8 mouse cellular contexts compared by ENCODE assay signal in genomic region chr7:112697162-112697841, GRCm38 (mm10). TPM values are rescaled to one million over a fixed set of nuclear protein-coding genes. Genes with fewer than 3 reads are reported as not detected.
DNase-seq lines count a peak whose midpoint lies in the region; ATAC-seq and TF ChIP-seq lines count a peak whose summit lies in the region.

No protein-coding gene starts in this region.

- peak; percentile 64 to 66 for DNase-seq in urinary bladder, postnatal 4 days (ENCODE audit: low spot score in 2 of 2)
- DNase-seq in urinary bladder, postnatal 10 days (ENCODE audit: low spot score), result no peak
- DNase-seq in hindbrain, embryonic 10.5 days (ENCODE audit: low spot score), result no peak
- DNase-seq in midbrain, postnatal 0 days (ENCODE audit: low spot score), result peak; percentile 68
- DNase-seq in left cerebral cortex, postnatal 36 days (ENCODE audit: low spot score in 2 of 2), result no peak
- DNase-seq in spleen, postnatal 10 days (ENCODE audit: low spot score in 2 of 2), result no peak

- peak; percentile 49; the same call in 1 of the 2 replicates for ATAC-seq in forebrain, embryonic 16.5 days
- ATAC-seq in limb, embryonic 13.5 days (ENCODE audit: low FRiP score, low read depth), result peak; percentile 68
- no peak for ATAC-seq in midbrain, postnatal 0 days (ENCODE audit: low FRiP score)

- intact Hi-C loops in left cerebral cortex, postnatal 36 days (cut with DNase I), result no loop called here

- H3K9ac ChIP-seq in forebrain, embryonic 16.5 days (replicated peaks; ENCODE audit: low read depth, low read length), result peak overlapping the region; percentile 36
- peak overlapping the region; percentile 53 for H3K9ac ChIP-seq in limb, embryonic 13.5 days
- H3K9ac ChIP-seq in midbrain, postnatal 0 days (replicated peaks; ENCODE audit: low read length, poor library complexity, severe bottlenecking), result no peak overlapping the region

- 7% methylated on average over 10 of the region's 10 CpGs for WGBS in forebrain, embryonic 16.5 days
- 11% methylated on average over 10 of the region's 10 CpGs for WGBS in hindbrain, embryonic 10.5 days
- 7% methylated on average over 10 of the region's 10 CpGs for WGBS in limb, embryonic 13.5 days
- 16% methylated on average over 10 of the region's 10 CpGs for WGBS in midbrain, postnatal 0 days

- H3K4me3 ChIP-seq in forebrain, embryonic 16.5 days (replicated peaks; ENCODE audit: low read length), result no peak overlapping the region
- H3K4me3 ChIP-seq in hindbrain, embryonic 10.5 days, result no peak overlapping the region
- no peak overlapping the region for H3K4me3 ChIP-seq in limb, embryonic 13.5 days
- H3K4me3 ChIP-seq in midbrain, postnatal 0 days (ENCODE audit: low read depth, low read length), result no peak overlapping the region

- peak overlapping the region; percentile 2; the same call in 1 of the 2 replicates for H3K4me2 ChIP-seq in forebrain, embryonic 16.5 days (ENCODE audit: low read length)
- peak overlapping the region; percentile 44 for H3K4me2 ChIP-seq in limb, embryonic 13.5 days (replicated peaks)
- no peak overlapping the region for H3K4me2 ChIP-seq in midbrain, postnatal 0 days (ENCODE audit: low read depth, low read length, poor library complexity, severe bottlenecking)

- peak overlapping the region; percentile 25 for H3K27ac ChIP-seq in forebrain, embryonic 16.5 days (ENCODE audit: low read length)
- H3K27ac ChIP-seq in hindbrain, embryonic 10.5 days, result peak overlapping the region; percentile 82
- peak overlapping the region; percentile 87 for H3K27ac ChIP-seq in limb, embryonic 13.5 days
- no peak overlapping the region for H3K27ac ChIP-seq in midbrain, postnatal 0 days (ENCODE audit: low read depth, low read length)

- no peak for TF ChIP-seq CTCF in midbrain, postnatal 0 days (IDR thresholded peaks at IDR 0.05)

- no peaks in the 10 kb centered on the region for H3K27me3 ChIP-seq in forebrain, embryonic 16.5 days (replicated peaks; ENCODE audit: control insufficient read depth, insufficient read depth, low read length)
- no peaks in the 10 kb centered on the region for H3K27me3 ChIP-seq in hindbrain, embryonic 10.5 days (ENCODE audit: insufficient read depth, poor library complexity, severe bottlenecking)
- no peaks in the 10 kb centered on the region for H3K27me3 ChIP-seq in limb, embryonic 13.5 days
- H3K27me3 ChIP-seq in midbrain, postnatal 0 days (ENCODE audit: insufficient read depth, low read length), result no peaks in the 10 kb centered on the region

- no peaks in the 10 kb centered on the region for H3K36me3 ChIP-seq in forebrain, embryonic 16.5 days (ENCODE audit: control insufficient read depth, insufficient read depth)
- 0 out of 2 replicates have a peak, but pooled peaks cover 2% of the 10 kb centered on the region for H3K36me3 ChIP-seq in hindbrain, embryonic 10.5 days
- H3K36me3 ChIP-seq in limb, embryonic 13.5 days, result no peaks in the 10 kb centered on the region
- no peaks in the 10 kb centered on the region for H3K36me3 ChIP-seq in midbrain, postnatal 0 days (ENCODE audit: insufficient read depth, low read length)

- H3K4me1 ChIP-seq in forebrain, embryonic 16.5 days (replicated peaks; ENCODE audit: control insufficient read depth, insufficient read depth, low read length), result peaks cover 34% of the 10 kb centered on the region
- peaks cover 82% of the 10 kb centered on the region for H3K4me1 ChIP-seq in hindbrain, embryonic 10.5 days (replicated peaks)
- H3K4me1 ChIP-seq in limb, embryonic 13.5 days, result peaks cover 77% of the 10 kb centered on the region
- peaks cover 14% of the 10 kb centered on the region; the same call in 1 of the 2 replicates for H3K4me1 ChIP-seq in midbrain, postnatal 0 days (ENCODE audit: insufficient read depth, low read length)

- H3K9me3 ChIP-seq in forebrain, embryonic 16.5 days (ENCODE audit: control insufficient read depth, low read length), result no peaks in the 10 kb centered on the region
- no peaks in the 10 kb centered on the region for H3K9me3 ChIP-seq in hindbrain, embryonic 10.5 days
- H3K9me3 ChIP-seq in limb, embryonic 13.5 days, result no peaks in the 10 kb centered on the region
- no peaks in the 10 kb centered on the region for H3K9me3 ChIP-seq in midbrain, postnatal 0 days (ENCODE audit: low read length)

RNA-seq across cellular contexts. Expression of gene Tead1, which starts 18.2 kb away (rescaled TPM):
- 10.3 and 17.6 TPM in 2 replicates for polyA plus RNA-seq in forebrain, embryonic 16.5 days (2015; fragmentation: Nextera tagmentation; extraction: Ambion mirVana)
- polyA plus RNA-seq in hindbrain, embryonic 10.5 days (2016; fragmentation: Nextera tagmentation; extraction: Ambion mirVana), result 17.8 and 20.6 TPM in 2 replicates
- 30.8 and 33.8 TPM in 2 replicates for polyA plus RNA-seq in limb, embryonic 13.5 days (2015; fragmentation: Nextera tagmentation; extraction: Ambion mirVana)
- total RNA-seq in midbrain, postnatal 0 days (2014; rRNA removed), result 16.6 and 18.6 TPM in 2 replicates
- 4.6 and 8.0 TPM in 2 replicates for polyA plus RNA-seq in midbrain, postnatal 0 days (2015; fragmentation: Nextera tagmentation; extraction: Ambion mirVana)
- 10 to 100 TPM; 12.6 to 15.8 TPM for total RNA-seq in left cerebral cortex, postnatal 36 days (2021)

Comparison
In these comparisons a context has a peak if more than half of its experiments do, and no peak if none do; other contexts are left out.
1. DNase-seq: peak in urinary bladder, postnatal 4 days (2 of 2) and midbrain, postnatal 0 days (single experiment); none in urinary bladder, postnatal 10 days (single experiment), hindbrain, embryonic 10.5 days (single experiment), left cerebral cortex, postnatal 36 days (0 of 2) and spleen, postnatal 10 days (0 of 2).